Mouse (Mus musculus): ENCODE data around the gene Galnt4.
"Not testable (repeated sequence)": the region's sequence is repeated elsewhere in the genome, so short reads cannot be mapped to it uniquely, and the experiment has no call there.

Gene Galnt4

DNA sequence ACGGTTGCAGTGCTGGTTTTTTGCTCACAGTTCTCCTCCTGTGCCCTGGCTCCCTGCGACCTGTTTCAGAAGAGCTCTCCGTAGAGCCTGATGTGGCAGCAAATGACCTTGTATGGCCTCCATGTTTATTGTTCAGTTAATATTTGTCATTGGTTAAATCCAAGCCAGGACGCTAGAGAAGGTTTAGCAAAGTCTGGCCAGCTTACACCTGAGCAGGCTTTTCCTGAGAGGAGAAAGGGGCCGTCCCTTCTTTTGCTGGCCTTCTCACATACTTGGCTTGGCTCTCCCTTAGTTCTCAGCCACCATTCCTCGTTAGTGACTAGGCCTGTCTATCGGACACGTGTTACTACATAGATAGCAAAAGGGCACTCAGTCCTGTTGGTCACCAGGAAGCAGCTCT lies 46.7 kb downstream of the Galnt4 start:
- no peak for DNase-seq (ENCODE audit: low read depth in 2 of 2, low spot score in 2 of 2)

- no peak for DNase-seq (ENCODE audit: low read depth in 2 of 2, low spot score in 2 of 2)
Observed at GRCm38 (mm10) chr10:99156808-99157207, 48.8 kb downstream of the Galnt4 start.

GRCm38 (mm10) chr10:99157697-99158096 lies 49.7 kb downstream of the Galnt4 start:
- not testable (repeated sequence) for DNase-seq (ENCODE audit: low read depth in 2 of 2, low spot score in 2 of 2)

DNA sequence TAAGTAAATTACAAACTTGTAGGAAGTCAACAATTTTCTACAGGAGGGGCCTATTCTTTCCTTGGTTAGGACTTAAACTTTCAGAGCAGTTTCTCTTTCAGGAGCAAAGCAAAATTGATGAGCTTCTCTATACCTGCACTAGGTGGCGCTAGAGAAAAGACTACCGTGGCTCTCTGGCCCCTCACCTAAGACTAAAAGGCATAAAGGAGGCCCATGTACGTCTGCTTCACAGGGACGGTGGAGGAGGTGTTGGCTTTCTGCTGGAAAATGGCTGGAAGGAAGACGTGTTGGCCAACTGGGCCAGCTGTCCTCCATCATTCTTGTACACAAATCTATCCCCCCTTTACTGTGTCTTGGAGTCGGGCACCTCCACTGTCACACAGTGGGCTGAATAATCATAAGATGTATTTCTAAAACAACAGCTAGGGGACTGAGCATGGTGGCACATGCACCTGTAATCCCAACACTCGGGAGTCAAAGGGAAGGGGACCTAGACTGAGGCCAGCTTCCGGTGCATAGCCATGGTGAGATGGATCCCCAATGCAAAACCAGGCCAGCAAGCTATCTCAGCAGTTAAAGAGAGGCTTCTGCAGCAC lies 54.1 kb downstream of the Galnt4 start:
- DNase-seq (ENCODE audit: low read depth in 2 of 2, low spot score in 2 of 2) = peak; percentile 26 to 44

Measured in CD8-positive naive resting alpha-beta T cell, adult 2 months (primary cell).